Mouse (Mus musculus) neural tube, embryonic 11.5 days (tissue): Measurements from ENCODE around the gene Sgf29. TPM values are rescaled to one million over a fixed set of nuclear protein-coding genes. Genes with fewer than 3 reads are reported as not detected.
A peak's percentile ranks its signal among the peaks of the same experiment; 100 is the strongest.
"Not testable (repeated sequence)": the region's sequence is repeated elsewhere in the genome, so short reads cannot be mapped to it uniquely, and the experiment has no call there.

ENCODE experiments used
- ATAC-seq: fragments of 200-750 bp; cut with Nextera tagmentation; 2 replicates; pipeline ENCODE4 v1.8.0; 2017; ENCODE audit warnings: moderate number of reproducible peaks, mild to moderate bottlenecking, moderate TSS enrichment, moderate library complexity; ENCODE audit not compliant: insufficient read depth, low FRiP score, low TSS enrichment
- DNase-seq: peaks from one replicate; pipeline ENCODE4 v3.0.0-alpha.2; 2015; ENCODE audit warnings: low spot score
- H3K27ac ChIP-seq: fragments of 300-500 bp; sonication (generic); 2 replicates; pipeline ENCODE4 v1.5.1; 2014; ENCODE audit warnings: low read depth, mild to moderate bottlenecking, low read length
- H3K27me3 ChIP-seq: fragments of 300-500 bp; sonication (generic); 2 replicates; pipeline ENCODE4 v1.6.1; 2014; ENCODE audit warnings: mild to moderate bottlenecking, low read length, mixed read lengths; ENCODE audit not compliant: control insufficient read depth, insufficient read depth
- H3K36me3 ChIP-seq: fragments of 300-500 bp; sonication (generic); 2 replicates; pipeline ENCODE4 v1.6.1; 2014; ENCODE audit warnings: mild to moderate bottlenecking, low read length, moderate library complexity, mixed read lengths; ENCODE audit not compliant: control insufficient read depth, insufficient read depth
- H3K4me1 ChIP-seq: fragments of 300-500 bp; sonication (generic); 2 replicates; pipeline ENCODE4 v1.6.1; 2014; ENCODE audit warnings: low read length, mixed read lengths; ENCODE audit not compliant: control insufficient read depth, insufficient read depth
- H3K4me2 ChIP-seq: fragments of 300-500 bp; sonication (generic); 2 replicates; pipeline ENCODE4 v1.6.1; 2014; ENCODE audit warnings: low read depth, mild to moderate bottlenecking, moderate library complexity
- H3K4me3 ChIP-seq: fragments of 300-500 bp; sonication (generic); 2 replicates; pipeline ENCODE4 v1.5.1; 2014; ENCODE audit warnings: low read depth, low read length
- H3K9ac ChIP-seq: fragments of 300-500 bp; sonication (generic); 2 replicates; pipeline ENCODE4 v1.6.1; 2014; ENCODE audit warnings: mild to moderate bottlenecking, low read length
- H3K9me3 ChIP-seq: fragments of 300-500 bp; sonication (generic); 2 replicates; pipeline ENCODE4 v1.6.1; 2016; ENCODE audit warnings: low read length; ENCODE audit not compliant: control insufficient read depth
- WGBS: fragments of 180-500 bp; shearing (Covaris S2); extraction: QIAGEN DNeasy Blood & Tissue Kit; methylation state at CpG from one replicate; pipeline ENCODE4 v1.1.7; 2014; 5-methylcytosine and 5-hydroxymethylcytosine counted together
- polyA plus RNA-seq: library from polyadenylated mRNA; unstranded; fragments of >200 nt; fragmentation: Nextera tagmentation; extraction: Ambion mirVana; gene quantifications from 2 replicates; pipeline ENCODE4 v1.2.1, GENCODE M21; 2014

Sgf29 gene
- polyA plus RNA-seq, 1 experiment from 2014 or later, result 63.1 TPM

DNA sequence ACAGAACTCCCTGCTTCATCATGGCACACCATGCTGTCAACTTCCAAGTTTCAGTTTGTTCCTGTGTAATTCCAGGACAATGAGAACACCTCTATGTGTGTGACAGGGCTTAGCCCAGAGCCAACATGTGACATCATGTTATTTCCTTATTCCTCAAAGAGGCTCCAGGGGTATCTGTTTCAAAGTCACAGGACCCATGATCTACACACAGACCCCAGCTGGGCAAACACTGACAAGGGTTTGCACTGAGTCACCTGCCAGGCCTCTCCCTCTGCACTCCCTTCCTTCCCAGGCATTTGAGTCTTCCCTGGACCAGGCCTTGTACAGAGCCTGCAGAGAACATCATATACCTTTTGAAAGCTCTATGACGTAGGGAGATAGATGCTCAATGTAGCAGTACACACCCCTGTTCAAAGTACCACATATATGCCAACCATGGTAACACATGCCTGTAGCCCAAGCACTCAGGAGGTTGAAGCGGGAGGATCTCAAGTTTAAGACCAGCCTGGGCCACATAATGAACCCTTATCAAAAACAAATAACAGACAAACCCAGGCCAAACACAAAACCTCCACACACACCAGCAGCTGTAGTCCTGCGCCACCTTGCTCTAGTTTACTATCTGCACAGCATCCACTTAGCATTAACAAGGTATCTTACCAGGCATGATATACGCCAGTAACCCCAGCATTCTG, 18.1 kb upstream of the Sgf29 start, which contains the start of gene Nupr1:
Nupr1 (minus strand) TSS at position 38 of the 695 bp plus-strand sequence.
- DNase-seq (no peak), ATAC-seq (no peak)
- 94% methylated on average over 4 of the region's 4 CpGs for WGBS
- Histone ChIP-seq H3K36me3 (no peaks in the 10 kb centered on the region), H3K4me2 (no peak within 1 kb of the TSS), H3K4me3 (no peak within 1 kb of the TSS), H3K27me3 (no peaks in the 10 kb centered on the region), H3K4me1 (no peaks in the 10 kb centered on the region), H3K9ac (no peak within 1 kb of the TSS), H3K27ac (no peak within 1 kb of the TSS), H3K9me3 (no peaks in the 10 kb centered on the region)

DNA sequence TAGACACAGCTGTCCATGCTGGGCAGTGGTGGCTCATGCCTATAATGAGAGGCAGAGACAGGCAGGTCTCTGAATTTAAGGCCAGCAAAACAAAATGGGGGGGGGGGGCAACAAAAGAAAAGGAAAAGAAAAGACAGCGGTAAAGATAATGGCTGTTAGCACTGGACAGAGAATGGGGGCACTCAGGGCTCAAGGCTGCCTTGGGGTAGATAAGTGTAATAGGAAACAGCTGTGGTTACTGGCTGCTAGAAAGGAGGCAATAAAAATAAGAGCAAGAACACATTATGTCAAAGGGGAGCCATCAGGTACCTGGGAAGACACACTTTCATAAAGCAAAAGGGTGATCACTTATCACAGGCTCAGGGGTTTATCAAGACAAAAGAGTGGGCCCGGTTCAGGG, 16.6 kb upstream of the Sgf29 start:
- no peak for DNase-seq
- no peak overlapping the region for H3K9ac ChIP-seq
- no peak for ATAC-seq
- no peaks in the 10 kb centered on the region for H3K9me3 ChIP-seq
- no peak overlapping the region for H3K4me2 ChIP-seq
- H3K4me3 ChIP-seq, result no peak overlapping the region
- no peak overlapping the region for H3K27ac ChIP-seq
- 86% methylated on average over 2 of the region's 2 CpGs for WGBS
- no peaks in the 10 kb centered on the region for H3K4me1 ChIP-seq
- no peaks in the 10 kb centered on the region for H3K27me3 ChIP-seq
- H3K36me3 ChIP-seq, result no peaks in the 10 kb centered on the region

DNA sequence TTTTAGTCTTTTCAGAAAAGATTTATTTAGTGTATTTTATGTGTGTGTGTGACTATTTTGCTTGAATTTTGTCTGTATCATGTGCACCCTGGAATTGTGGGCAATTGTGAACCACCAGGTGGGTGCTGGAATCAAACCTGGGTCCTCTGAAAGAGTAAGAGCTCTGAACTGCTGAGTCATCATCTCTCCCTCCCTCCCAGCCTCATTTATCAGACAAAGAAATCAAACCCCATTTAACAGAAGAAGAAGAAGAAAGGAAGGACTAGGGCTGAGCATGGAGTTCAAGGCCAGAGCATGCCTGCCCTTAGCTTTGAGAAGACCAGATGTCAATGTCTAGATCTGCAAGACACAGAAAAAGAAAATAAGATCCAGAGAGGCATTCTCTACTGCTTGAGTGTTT, 13.7 kb upstream of the Sgf29 start:
- H3K4me3 ChIP-seq, result no peak overlapping the region
- DNase-seq (no peak), ATAC-seq (no peak)
- no peaks in the 10 kb centered on the region for H3K4me1 ChIP-seq
- no peaks in the 10 kb centered on the region for H3K9me3 ChIP-seq
- H3K27me3 ChIP-seq, result no peaks in the 10 kb centered on the region
- H3K27ac ChIP-seq, result no peak overlapping the region
- no peaks in the 10 kb centered on the region for H3K36me3 ChIP-seq
- no peak overlapping the region for H3K4me2 ChIP-seq
- H3K9ac ChIP-seq, result no peak overlapping the region

DNA sequence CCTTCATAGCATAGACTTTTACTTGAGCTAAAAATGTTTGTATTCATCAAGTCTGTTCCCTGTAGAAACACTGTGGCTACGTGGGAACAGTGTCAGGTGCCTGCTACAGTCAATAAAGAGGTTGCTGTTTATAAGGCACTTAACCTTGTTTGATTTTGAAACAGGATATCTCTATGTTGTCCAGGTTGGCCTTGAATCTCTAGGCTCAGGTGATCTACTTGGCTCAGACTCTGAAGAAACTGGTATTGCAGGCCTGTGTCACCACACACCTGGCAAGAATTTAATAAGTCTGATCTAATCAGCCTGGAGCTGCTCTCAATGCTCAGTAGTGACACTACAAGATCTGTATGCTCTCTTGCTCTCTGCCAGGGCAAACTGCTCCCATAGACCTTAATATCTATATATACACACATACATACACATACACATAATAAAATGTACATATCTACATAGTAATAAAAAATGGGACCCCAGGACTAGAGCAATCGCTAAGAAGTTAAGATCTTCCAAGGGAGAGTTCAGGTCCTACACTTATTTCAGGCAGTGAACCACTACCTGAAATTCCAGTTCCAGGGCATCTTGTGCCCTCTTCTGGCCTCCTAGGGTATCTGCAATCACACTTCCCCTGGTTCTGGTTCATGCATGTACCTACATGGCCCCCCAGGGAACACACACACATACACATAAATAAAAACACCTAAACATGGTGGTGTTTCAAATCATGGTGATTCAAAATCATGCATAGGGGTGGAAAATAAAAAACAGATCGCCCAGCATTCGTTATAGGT, 12.2 kb upstream of the Sgf29 start:
- DNase-seq, result peak; percentile 26
- Histone ChIP-seq H3K9me3 (no peaks in the 10 kb centered on the region), H3K36me3 (no peaks in the 10 kb centered on the region), H3K4me3 (no peak overlapping the region), H3K27me3 (no peaks in the 10 kb centered on the region), H3K4me2 (no peak overlapping the region), H3K4me1 (no peaks in the 10 kb centered on the region), H3K27ac (no peak overlapping the region), H3K9ac (no peak overlapping the region)
- ATAC-seq, result no peak
- 22% methylated on average over 4 of the region's 4 CpGs for WGBS

DNA sequence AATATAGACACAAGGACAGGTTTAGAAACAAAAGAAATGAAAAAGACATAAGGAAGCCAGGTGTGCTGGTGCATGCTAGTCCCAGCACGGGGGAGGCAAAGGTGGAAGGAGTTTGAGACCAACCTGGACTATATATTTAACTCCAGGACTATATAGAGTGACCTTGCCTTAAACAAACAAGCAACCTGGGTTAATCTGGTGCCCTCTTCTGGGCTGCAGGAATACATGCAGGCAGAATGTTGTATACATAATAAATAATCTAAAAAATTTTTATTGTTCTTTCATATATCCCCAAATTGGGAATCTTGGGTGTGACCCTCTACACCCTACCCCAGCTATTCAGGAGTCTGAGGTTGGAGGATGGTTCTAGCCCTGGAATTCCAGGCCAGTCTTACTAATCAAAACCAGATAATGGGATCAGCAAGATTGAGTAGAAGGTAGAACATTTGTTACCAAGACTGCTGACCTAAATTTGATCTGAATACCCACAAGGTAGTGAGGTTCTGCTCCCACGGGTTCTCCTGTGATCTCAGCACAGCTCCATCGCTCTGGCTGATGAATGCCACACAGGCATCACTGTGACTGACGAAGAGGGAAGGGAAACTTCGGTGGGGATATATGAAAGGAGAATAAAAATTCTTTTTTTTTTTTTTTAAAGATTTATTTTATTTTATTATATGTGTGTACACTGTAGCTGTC, 6.4 kb upstream of the Sgf29 start:
- Histone ChIP-seq H3K4me3 (no peak overlapping the region), H3K27me3 (no peaks in the 10 kb centered on the region), H3K4me2 (no peak overlapping the region), H3K9me3 (no peaks in the 10 kb centered on the region), H3K4me1 (no peaks in the 10 kb centered on the region), H3K9ac (no peak overlapping the region), H3K36me3 (no peaks in the 10 kb centered on the region), H3K27ac (no peak overlapping the region)
- no peak for DNase-seq
- ATAC-seq, result no peak
- 76% methylated on average over 5 of the region's 5 CpGs for WGBS

DNA sequence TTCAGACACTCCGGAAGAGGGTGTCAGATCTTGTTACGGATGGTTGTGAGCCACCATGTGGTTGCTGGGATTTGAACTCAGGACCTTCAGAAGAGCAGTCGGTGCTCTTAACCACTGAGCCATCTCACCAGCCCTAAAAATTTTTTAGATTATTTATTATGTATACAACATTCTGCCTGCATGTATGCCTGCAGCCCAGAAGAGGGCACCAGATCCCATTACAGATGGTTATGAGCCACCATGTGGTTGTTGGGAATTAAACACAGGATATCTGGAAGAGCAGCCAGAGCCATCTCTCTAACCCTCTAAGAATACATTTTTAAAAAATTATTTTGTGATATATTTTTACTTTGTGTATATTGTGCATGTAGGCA, 5.9 kb upstream of the Sgf29 start:
- not testable (repeated sequence) for H3K36me3 ChIP-seq, H3K4me3 ChIP-seq, H3K27me3 ChIP-seq, H3K9ac ChIP-seq, H3K4me2 ChIP-seq, H3K9me3 ChIP-seq, H3K27ac ChIP-seq, H3K4me1 ChIP-seq, ATAC-seq
- WGBS, result 72% methylated on average over 2 of the region's 3 CpGs
- peak; percentile 25 for DNase-seq

DNA sequence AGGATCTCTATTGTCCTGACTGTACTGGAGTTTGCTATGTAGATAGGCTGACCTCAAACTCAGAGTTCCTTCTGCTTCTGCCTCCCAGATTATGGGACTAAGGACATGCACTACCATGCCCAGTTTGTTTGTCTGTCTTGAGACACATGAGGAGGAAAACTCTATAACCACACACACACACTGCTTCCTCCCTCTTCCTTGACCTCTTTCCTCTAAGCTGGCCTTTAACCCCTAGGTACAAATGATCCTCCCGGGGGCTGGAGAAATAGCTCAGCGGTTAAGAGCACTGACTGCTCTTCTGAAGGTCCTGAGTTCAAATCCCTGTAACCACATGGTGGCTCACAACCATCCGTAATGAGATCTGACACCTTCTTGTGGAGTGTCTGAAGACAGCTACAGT, 4.8 kb upstream of the Sgf29 start:
- no peak overlapping the region for H3K4me2 ChIP-seq
- H3K27me3 ChIP-seq, result no peaks in the 10 kb centered on the region
- no peak overlapping the region for H3K4me3 ChIP-seq
- no peaks in the 10 kb centered on the region for H3K9me3 ChIP-seq
- 82% methylated on average over 3 of the region's 3 CpGs for WGBS
- DNase-seq, result no peak
- H3K27ac ChIP-seq, result no peak overlapping the region
- no peak for ATAC-seq
- no peak overlapping the region for H3K9ac ChIP-seq
- no peaks in the 10 kb centered on the region for H3K36me3 ChIP-seq
- H3K4me1 ChIP-seq, result no peaks in the 10 kb centered on the region

DNA sequence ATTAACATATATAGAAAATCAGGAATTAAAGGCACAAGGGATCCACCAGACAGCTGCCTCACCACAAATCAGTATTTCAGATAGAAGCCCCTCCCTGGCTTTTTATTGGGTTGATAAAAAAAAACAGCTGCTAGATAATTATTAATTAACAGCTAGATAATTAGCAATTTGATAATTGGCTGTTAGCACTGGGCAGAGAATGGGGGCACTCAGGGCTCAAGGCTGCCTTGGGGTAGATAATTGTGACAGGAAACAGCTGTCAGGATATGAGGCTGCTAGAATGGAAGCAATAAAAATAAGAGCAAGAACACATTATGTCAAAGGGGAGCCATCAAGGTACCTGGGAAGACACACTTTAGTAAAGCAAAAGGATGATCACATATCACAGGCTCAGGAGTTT, 4.2 kb upstream of the Sgf29 start:
- Histone ChIP-seq H3K36me3 (no peaks in the 10 kb centered on the region), H3K9ac (no peak overlapping the region), H3K9me3 (no peaks in the 10 kb centered on the region), H3K27ac (no peak overlapping the region), H3K4me3 (no peak overlapping the region), H3K4me2 (no peak overlapping the region), H3K27me3 (no peaks in the 10 kb centered on the region), H3K4me1 (0 out of 2 replicates have a peak, but pooled peaks cover 2% of the 10 kb centered on the region)
- no peak for DNase-seq
- ATAC-seq, result no peak
